Mouse (Mus musculus) cerebellum, adult (tissue): ENCODE data around the gene Marveld2.

Experiments
- ATAC-seq: cut with Nextera tagmentation; 2 replicates; pipeline ENCODE4 v1.9.2; 2017; ENCODE audit warnings: mild to moderate bottlenecking, moderate library complexity, mixed read lengths; ENCODE audit not compliant: insufficient number of reproducible peaks, low FRiP score, low TSS enrichment

Marveld2 gene

DNA sequence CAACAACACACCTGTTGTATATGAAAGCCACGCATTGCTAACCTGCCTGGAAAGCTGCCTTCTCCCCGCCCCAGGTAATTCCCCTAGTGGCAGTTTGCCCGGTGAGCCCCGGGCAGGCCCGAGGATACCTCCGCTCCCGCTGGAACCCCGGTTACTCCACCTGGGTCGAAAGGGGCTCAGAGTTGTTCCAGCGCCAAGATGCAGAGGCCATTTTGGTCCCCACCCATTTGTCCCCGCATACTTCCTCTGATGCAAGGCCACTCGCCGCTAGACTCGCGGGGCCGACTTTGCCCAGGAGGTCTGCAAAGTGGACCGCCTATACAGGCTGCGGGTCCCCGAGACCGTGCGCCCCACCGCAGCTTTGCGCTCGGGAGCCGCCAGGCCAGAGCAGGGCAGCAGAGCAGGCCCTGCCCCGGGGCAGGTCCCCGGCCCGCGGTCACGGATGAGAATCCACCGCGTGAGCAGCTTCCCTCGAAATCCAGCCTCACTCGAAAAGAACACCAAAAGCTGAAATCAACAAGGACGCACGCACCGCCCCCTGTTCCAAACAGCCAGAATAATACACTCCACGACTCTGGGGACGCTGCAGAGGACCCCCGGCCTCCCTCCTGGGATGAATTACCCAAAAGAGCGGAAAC, 65.3 kb downstream of the Marveld2 start:
- ATAC-seq, result peak; percentile 16; the same call in 1 of the 2 replicates

DNA sequence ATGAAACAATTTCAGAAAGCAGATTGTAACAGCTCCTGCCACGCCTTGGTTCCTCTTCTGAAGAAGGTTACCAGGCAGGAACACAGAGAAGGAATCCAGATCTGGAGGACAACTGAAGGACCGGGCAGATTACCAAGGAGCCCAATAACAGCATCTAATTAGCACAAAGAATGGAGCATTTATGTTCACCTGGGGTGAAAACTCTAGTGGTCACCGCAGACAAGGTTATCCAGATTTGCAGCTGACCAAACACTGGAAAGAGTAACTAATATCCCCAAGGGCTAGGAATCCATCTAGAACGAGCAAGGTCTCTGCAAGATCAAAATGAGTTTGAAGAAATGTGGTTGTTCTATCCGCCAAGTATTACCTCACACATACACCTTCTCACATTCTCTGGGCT, 69.5 kb downstream of the Marveld2 start:
- no peak for ATAC-seq
